In the genomic region with DNA sequence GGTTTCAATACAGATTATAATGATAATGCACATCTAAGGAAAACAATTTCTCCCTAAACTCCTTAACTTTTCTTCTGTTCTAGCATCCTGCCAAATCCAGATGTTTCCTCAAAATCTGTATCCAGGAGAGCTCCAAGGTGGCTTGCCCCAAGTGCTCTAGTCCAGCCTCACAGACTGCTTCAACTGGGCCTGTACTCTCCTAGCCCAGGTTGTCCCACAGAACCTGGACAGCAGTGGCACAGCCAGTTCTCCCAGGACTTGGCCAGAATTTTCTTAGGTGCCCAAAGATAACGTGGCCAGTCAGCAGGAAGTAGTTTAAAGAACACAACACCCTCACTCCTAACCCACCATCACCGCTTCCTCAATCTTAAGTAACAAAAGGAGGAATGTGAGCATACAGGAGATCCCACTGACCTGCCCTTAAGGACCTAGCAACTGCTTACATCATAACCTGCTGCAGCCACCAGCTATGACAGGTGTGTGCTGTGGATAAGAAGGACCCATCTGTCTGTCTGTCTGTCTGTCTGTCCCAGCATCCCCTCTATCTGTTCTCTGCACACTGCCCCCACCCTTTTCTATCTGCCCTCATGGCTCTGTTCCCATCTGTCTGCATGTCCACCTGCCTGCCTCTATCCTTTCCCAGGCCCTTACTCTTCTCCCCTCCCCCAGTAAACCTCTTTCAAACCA, we compare ENCODE assay signal across 17 mouse cellular contexts.
DNase-seq lines count a peak whose midpoint lies in the region; ATAC-seq and TF ChIP-seq lines count a peak whose summit lies in the region.
"Had no signal": no experiment of that assay in that cellular context is flagged by ENCODE, and none has a peak within 500 bp of the region (broad histone marks: within the 10 kb centered on the region; RNA-seq: fewer than 3 reads in every experiment).

No protein-coding gene starts in this region.

- peak overlapping the region; percentile 25 for H3K9ac ChIP-seq in liver, embryonic 14.5 days (replicated peaks)
- H3K9ac ChIP-seq in hindbrain, embryonic 13.5 days = no peak overlapping the region
- H3K9ac ChIP-seq: embryonic facial prominence, embryonic 12.5 days; heart, embryonic 15.5 days; hindbrain, embryonic 15.5 days had no signal

- no peaks in the 10 kb centered on the region for H3K36me3 ChIP-seq in heart, embryonic 10.5 days
- no peaks in the 10 kb centered on the region for H3K36me3 ChIP-seq in liver, embryonic 14.5 days (replicated peaks; ENCODE audit: control insufficient read depth, insufficient read depth, low read depth)
- H3K36me3 ChIP-seq in hindbrain, embryonic 13.5 days = no peaks in the 10 kb centered on the region
- H3K36me3 ChIP-seq: embryonic facial prominence, embryonic 12.5 days; heart, embryonic 15.5 days; hindbrain, embryonic 15.5 days had no signal

- peak; percentile 81 for ATAC-seq in erythroblast, adult 5-6 weeks (replicated peaks; ENCODE audit: low FRiP score, poor library complexity, severe bottlenecking)
- ATAC-seq in liver, embryonic 14.5 days (ENCODE audit: insufficient read depth) = peak; percentile 93
- ATAC-seq in hindbrain, embryonic 13.5 days (ENCODE audit: low FRiP score) = no peak

- peaks cover 40% of the 10 kb centered on the region for H3K4me1 ChIP-seq in heart, embryonic 10.5 days
- H3K4me1 ChIP-seq in liver, embryonic 14.5 days (replicated peaks; ENCODE audit: control insufficient read depth in 2 of 2, insufficient read depth in 2 of 2, low read length in 1 of 2) = peaks cover 53 to 73% of the 10 kb centered on the region in 2 experiments
- H3K4me1 ChIP-seq in hindbrain, embryonic 13.5 days (replicated peaks) = peaks cover 6% of the 10 kb centered on the region; the same call in 1 of the 2 replicates
- H3K4me1 ChIP-seq: embryonic facial prominence, embryonic 12.5 days had no signal

- 0 out of 2 replicates have a peak overlapping the region, but pooled peaks have one; percentile 4 for H3K27ac ChIP-seq in heart, embryonic 10.5 days
- H3K27ac ChIP-seq in liver, embryonic 14.5 days = peak overlapping the region; percentile 68
- no peak overlapping the region for H3K27ac ChIP-seq in hindbrain, embryonic 13.5 days
- H3K27ac ChIP-seq: embryonic facial prominence, embryonic 12.5 days; heart, embryonic 15.5 days; hindbrain, embryonic 15.5 days had no signal

- no peaks in the 10 kb centered on the region for H3K9me3 ChIP-seq in heart, embryonic 10.5 days
- H3K9me3 ChIP-seq in liver, embryonic 14.5 days (ENCODE audit: control insufficient read depth, low read length) = no peaks in the 10 kb centered on the region
- H3K9me3 ChIP-seq in hindbrain, embryonic 13.5 days = no peaks in the 10 kb centered on the region
- H3K9me3 ChIP-seq: embryonic facial prominence, embryonic 12.5 days; heart, embryonic 15.5 days; hindbrain, embryonic 15.5 days had no signal

- H3K27me3 ChIP-seq in heart, embryonic 10.5 days (ENCODE audit: insufficient read depth, poor library complexity, severe bottlenecking) = no peaks in the 10 kb centered on the region
- no peaks in the 10 kb centered on the region for H3K27me3 ChIP-seq in liver, embryonic 14.5 days (ENCODE audit: control insufficient read depth, insufficient read depth, low read length)
- H3K27me3 ChIP-seq in hindbrain, embryonic 13.5 days = no peaks in the 10 kb centered on the region
- H3K27me3 ChIP-seq: embryonic facial prominence, embryonic 12.5 days; heart, embryonic 15.5 days; hindbrain, embryonic 15.5 days had no signal

- H3K4me3 ChIP-seq in heart, embryonic 10.5 days = no peak overlapping the region
- H3K4me3 ChIP-seq in liver, embryonic 14.5 days (ENCODE audit: insufficient read depth in 1 of 2, low read depth in 2 of 2, low read length in 2 of 2) = no peak overlapping the region
- H3K4me3 ChIP-seq in hindbrain, embryonic 13.5 days = no peak overlapping the region
- H3K4me3 ChIP-seq: embryonic facial prominence, embryonic 12.5 days; heart, embryonic 15.5 days; hindbrain, embryonic 15.5 days had no signal

- TF ChIP-seq EP300 in liver, embryonic 14.5 days (IDR thresholded peaks at IDR 0.05; ENCODE audit: low read depth) = peak; percentile 98

- DNase-seq in heart, embryonic 10.5 days (ENCODE audit: low spot score) = peak; percentile 89
- no peak for DNase-seq in heart, adult 18-20 months
- DNase-seq in liver, embryonic 14.5 days (ENCODE audit: low read depth in 3 of 3, low spot score in 3 of 3) = peak; percentile 80 to 85 (median 85)
- DNase-seq in spleen, postnatal 36 days (ENCODE audit: low spot score in 2 of 2) = peak; percentile 40 to 62
- DNase-seq in adrenal gland, adult 8-10 months = no peak
- no peak for DNase-seq in right cerebral cortex, postnatal 14 days
- DNase-seq: adrenal gland, postnatal 36 days; gastrocnemius, postnatal 25 days; kidney, adult 9 months; lung, postnatal 4 days; midbrain, embryonic 14.5 days; right cerebral cortex, postnatal 25 days had no signal

- no peak for TF ChIP-seq CTCF in liver, embryonic 14.5 days (IDR thresholded peaks at IDR 0.05; ENCODE audit: low read depth)

- H3K4me2 ChIP-seq in liver, embryonic 14.5 days (ENCODE audit: low read depth) = peak overlapping the region; percentile 51
- no peak overlapping the region for H3K4me2 ChIP-seq in hindbrain, embryonic 13.5 days
- H3K4me2 ChIP-seq: embryonic facial prominence, embryonic 12.5 days; heart, embryonic 15.5 days; hindbrain, embryonic 15.5 days had no signal

- 78% methylated on average over 2 of the region's 2 CpGs for WGBS in heart, embryonic 10.5 days
- 24% methylated on average over 2 of the region's 2 CpGs for WGBS in liver, embryonic 14.5 days (ENCODE audit: insufficient replicate concordance)
- WGBS in hindbrain, embryonic 13.5 days = 71% methylated on average over 2 of the region's 2 CpGs

Comparison
In these comparisons a context has a peak if more than half of its experiments do, and no peak if none do; other contexts are left out.
1. DNase-seq: peak in heart, embryonic 10.5 days (single experiment), liver, embryonic 14.5 days (3 of 3) and spleen, postnatal 36 days (2 of 2); none in heart, adult 18-20 months (0 of 2), adrenal gland, adult 8-10 months (single experiment) and right cerebral cortex, postnatal 14 days (single experiment).